Mouse (Mus musculus): ENCODE data around the gene Tpbpa.

DNA sequence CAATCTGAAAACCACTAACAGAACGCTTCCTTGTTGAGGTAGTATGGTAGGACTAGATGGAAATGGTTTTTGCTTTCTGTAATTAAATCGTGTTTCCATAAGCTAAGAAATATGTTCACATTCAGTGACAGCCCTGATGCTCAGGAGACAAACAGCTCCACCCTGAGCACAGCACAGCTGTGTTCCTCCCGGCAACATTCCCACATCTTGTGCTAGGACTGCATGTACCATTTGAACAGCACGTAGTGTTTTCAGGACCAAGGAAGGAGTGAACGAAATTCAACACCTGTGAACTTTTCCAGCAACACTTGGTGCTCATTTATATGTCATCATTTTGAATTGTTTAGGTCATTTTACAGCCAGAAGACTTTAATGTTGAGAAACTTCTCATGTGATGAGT lies 19.9 kb upstream of the Tpbpa start:
- no peak for TF ChIP-seq ZC3H11A (IDR thresholded peaks at IDR 0.05; ENCODE audit: borderline replicate concordance, low read depth, low read length)
- TF ChIP-seq HCFC1 (IDR thresholded peaks at IDR 0.05; ENCODE audit: borderline replicate concordance, insufficient read depth, low read length), result no peak
- no peak for TF ChIP-seq MAFK (IDR thresholded peaks at IDR 0.05; ENCODE audit: insufficient read depth, low read depth, low read length)
- no peak for TF ChIP-seq ZNF384 (IDR thresholded peaks at IDR 0.05; ENCODE audit: low read depth, low read length)

Measured in ES-E14 (cell line).